Mouse (Mus musculus): ENCODE results near the gene Fam184b.

The Fam184b gene

GRCm38 (mm10) chr5:45514599-45514998, 124.8 kb downstream of the Fam184b start:
- no peak for DNase-seq (ENCODE audit: low read depth, low spot score)

GRCm38 (mm10) chr5:45513511-45513910, 125.9 kb downstream of the Fam184b start:
- DNase-seq (ENCODE audit: low read depth, low spot score) = no peak

- DNase-seq (ENCODE audit: low read depth, low spot score) = no peak
Measured at GRCm38 (mm10) chr5:45512908-45513307, 126.5 kb downstream of the Fam184b start.

- no peak for DNase-seq (ENCODE audit: low read depth, low spot score)
Measured at GRCm38 (mm10) chr5:45510071-45510470, 129.3 kb downstream of the Fam184b start.

GRCm38 (mm10) chr5:45497564-45497963, 141.8 kb downstream of the Fam184b start:
- DNase-seq (ENCODE audit: low read depth, low spot score) = no peak

- DNase-seq (ENCODE audit: low read depth, low spot score) = peak; percentile 58
Measured at GRCm38 (mm10) chr5:45496930-45497550, 142.4 kb downstream of the Fam184b start.

GRCm38 (mm10) chr5:45496479-45496878, 142.9 kb downstream of the Fam184b start:
- no peak for DNase-seq (ENCODE audit: low read depth, low spot score)

GRCm38 (mm10) chr5:45496042-45496441, 143.4 kb downstream of the Fam184b start:
- DNase-seq (ENCODE audit: low read depth, low spot score) = no peak

- DNase-seq (ENCODE audit: low read depth, low spot score) = peak; percentile 92
Measured at GRCm38 (mm10) chr5:45495429-45495975, 143.9 kb downstream of the Fam184b start.

GRCm38 (mm10) chr5:45494093-45494755, 145.2 kb downstream of the Fam184b start:
- DNase-seq (ENCODE audit: low read depth, low spot score) = no peak

GRCm38 (mm10) chr5:45493191-45494092, 146.0 kb downstream of the Fam184b start, which contains the start of gene Lap3:
Lap3 (plus strand) TSS chr5:45493374.
- DNase-seq (ENCODE audit: low read depth, low spot score) = peak; percentile 99

- no peak for DNase-seq (ENCODE audit: low read depth, low spot score)
Measured at GRCm38 (mm10) chr5:45491776-45492175, 147.6 kb downstream of the Fam184b start.

GRCm38 (mm10) chr5:45483654-45484053, 155.8 kb downstream of the Fam184b start:
- no peak for DNase-seq (ENCODE audit: low read depth, low spot score)

- DNase-seq (ENCODE audit: low read depth, low spot score) = no peak
Measured at GRCm38 (mm10) chr5:45482607-45483006, 156.8 kb downstream of the Fam184b start.

- DNase-seq (ENCODE audit: low read depth, low spot score) = no peak
Measured at GRCm38 (mm10) chr5:45481125-45481524, 158.3 kb downstream of the Fam184b start.

- no peak for DNase-seq (ENCODE audit: low read depth, low spot score)
Measured at GRCm38 (mm10) chr5:45480066-45480465, 159.3 kb downstream of the Fam184b start.
